Mouse (Mus musculus): ENCODE measurements around the gene Art2b.
"Not testable (repeated sequence)": the region's sequence is repeated elsewhere in the genome, so short reads cannot be mapped to it uniquely, and the experiment has no call there.

DNA sequence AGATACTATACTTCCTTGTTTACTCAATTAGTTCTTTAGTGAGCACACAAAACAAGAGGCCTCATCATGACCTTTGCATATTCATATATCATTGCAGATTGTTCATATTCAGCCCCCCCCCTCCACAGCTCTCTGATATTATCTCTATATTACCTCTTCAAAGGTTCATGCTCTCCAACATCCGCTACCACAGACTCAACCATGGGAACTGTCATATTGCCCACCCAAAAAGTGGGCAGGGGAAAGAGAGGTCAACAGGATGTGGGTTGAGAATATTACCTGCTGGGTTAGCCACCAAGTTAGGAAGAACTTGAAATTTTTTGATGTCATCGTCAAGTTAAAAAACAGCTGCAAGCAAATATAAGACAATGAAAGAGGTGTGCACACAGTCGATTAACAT lies 29.9 kb downstream of the Art2b start:
- TF ChIP-seq POLR2A (IDR thresholded peaks at IDR 0.05; ENCODE audit: insufficient read length, low read depth); POLR2AphosphoS2 (IDR thresholded peaks at IDR 0.05; ENCODE audit: insufficient read length, low read depth); SRF (IDR thresholded peaks at IDR 0.05; ENCODE audit: control insufficient read depth, insufficient read length, low read depth); MYOD1 (IDR thresholded peaks at IDR 0.05; ENCODE audit: control insufficient read depth in 1 of 3, insufficient read length in 2 of 3, low read depth in 2 of 3); MYOG (IDR thresholded peaks at IDR 0.05; ENCODE audit: control insufficient read depth in 1 of 3, insufficient read depth in 1 of 3, insufficient read length in 2 of 3, low read depth in 2 of 3); USF1 (IDR thresholded peaks at IDR 0.05; ENCODE audit: low read depth); MAX (IDR thresholded peaks at IDR 0.05; ENCODE audit: low read depth); E2F4 (IDR thresholded peaks at IDR 0.05; ENCODE audit: insufficient read depth); REST (IDR thresholded peaks at IDR 0.05; ENCODE audit: insufficient read depth, insufficient read length): not testable (repeated sequence)
